Mouse (Mus musculus): ENCODE measurements around the gene Gm10358.
"Not testable (repeated sequence)": the region's sequence is repeated elsewhere in the genome, so short reads cannot be mapped to it uniquely, and the experiment has no call there.

Gm10358 gene

GRCm38 (mm10) chr8:75406489-75406888 is at the start of gene Gm10358:
Gene Gm10358, minus strand, starts transcription at chr8:75406589.
- no peak for DNase-seq (ENCODE audit: low spot score)

GRCm38 (mm10) chr8:75448394-75448793 is 42.0 kb upstream of the Gm10358 start, which contains the start of gene Iqcm:
Gene Iqcm, plus strand, starts transcription at chr8:75448694.
- no peak for DNase-seq (ENCODE audit: low spot score)

GRCm38 (mm10) chr8:75415696-75416095 is 9.3 kb upstream of the Gm10358 start:
- DNase-seq (ENCODE audit: low spot score): not testable (repeated sequence)

- no peak for DNase-seq (ENCODE audit: low spot score)
Observed at GRCm38 (mm10) chr8:75384770-75385290, 21.6 kb downstream of the Gm10358 start.

- no peak for DNase-seq (ENCODE audit: low spot score)
Observed at GRCm38 (mm10) chr8:75375530-75376123, 30.8 kb downstream of the Gm10358 start.

- DNase-seq (ENCODE audit: low spot score): no peak
Observed at GRCm38 (mm10) chr8:75372006-75372405, 34.4 kb downstream of the Gm10358 start.
